Mouse (Mus musculus): ENCODE data around the gene Lsp1. TPM values are rescaled to one million over a fixed set of nuclear protein-coding genes. Genes with fewer than 3 reads are reported as not detected.

The Lsp1 gene
- polyA plus RNA-seq (2014; fragmentation: Nextera tagmentation; extraction: Ambion mirVana) = 2.7 and 8.0 TPM in 2 replicates

- Histone ChIP-seq H3K9me3 (ENCODE audit: control insufficient read depth, low read length) (no peaks in the 10 kb centered on the region), H3K4me1 (ENCODE audit: control insufficient read depth, insufficient read depth, low read length) (peaks cover 10% of the 10 kb centered on the region; the same call in 1 of the 2 replicates), H3K27me3 (ENCODE audit: control insufficient read depth, insufficient read depth, low read length) (no peaks in the 10 kb centered on the region), H3K27ac (replicated peaks; ENCODE audit: low read depth, low read length) (no peak within 1 kb of the TSS), H3K4me2 (ENCODE audit: low read length) (no peak within 1 kb of the TSS), H3K4me3 (replicated peaks; ENCODE audit: low read depth, low read length) (no peak within 1 kb of the TSS), H3K9ac (replicated peaks; ENCODE audit: low read length) (no peak within 1 kb of the TSS), H3K36me3 (ENCODE audit: control insufficient read depth, insufficient read depth, low read length) (no peaks in the 10 kb centered on the region)
- no peak for ATAC-seq (ENCODE audit: low FRiP score, low TSS enrichment)
- DNase-seq = no peak
- WGBS = 91% methylated on average over 7 of the region's 7 CpGs
Observed at GRCm38 (mm10) chr7:142460636-142461077, at the start of gene Lsp1. TSS of gene Lsp1 (plus strand) at chr7:142460809.

- Histone ChIP-seq H3K27me3 (ENCODE audit: control insufficient read depth, insufficient read depth, low read length) (no peaks in the 10 kb centered on the region), H3K36me3 (ENCODE audit: control insufficient read depth, insufficient read depth, low read length) (no peaks in the 10 kb centered on the region), H3K4me1 (ENCODE audit: control insufficient read depth, insufficient read depth, low read length) (no peaks in the 10 kb centered on the region), H3K4me3 (replicated peaks; ENCODE audit: low read depth, low read length) (no peak overlapping the region), H3K4me2 (ENCODE audit: low read length) (no peak overlapping the region), H3K27ac (replicated peaks; ENCODE audit: low read depth, low read length) (no peak overlapping the region), H3K9me3 (ENCODE audit: control insufficient read depth, low read length) (no peaks in the 10 kb centered on the region), H3K9ac (replicated peaks; ENCODE audit: low read length) (no peak overlapping the region)
- ATAC-seq (ENCODE audit: low FRiP score, low TSS enrichment) (no peak), DNase-seq (no peak)
- WGBS = 93% methylated on average over 6 of the region's 6 CpGs
Observed at GRCm38 (mm10) chr7:142413285-142413684, 47.3 kb upstream of the Lsp1 start.

- ATAC-seq (ENCODE audit: low FRiP score, low TSS enrichment) (no peak), DNase-seq (no peak)
- H3K9ac ChIP-seq (replicated peaks; ENCODE audit: low read length) = no peak overlapping the region
- no peak overlapping the region for H3K4me3 ChIP-seq (replicated peaks; ENCODE audit: low read depth, low read length)
- WGBS = 65% methylated on average over 4 of the region's 4 CpGs
- H3K27me3 ChIP-seq (ENCODE audit: control insufficient read depth, insufficient read depth, low read length) = no peaks in the 10 kb centered on the region
- H3K9me3 ChIP-seq (ENCODE audit: control insufficient read depth, low read length) = no peaks in the 10 kb centered on the region
- no peak overlapping the region for H3K27ac ChIP-seq (replicated peaks; ENCODE audit: low read depth, low read length)
- no peak overlapping the region for H3K4me2 ChIP-seq (ENCODE audit: low read length)
- no peaks in the 10 kb centered on the region for H3K4me1 ChIP-seq (ENCODE audit: control insufficient read depth, insufficient read depth, low read length)
- no peaks in the 10 kb centered on the region for H3K36me3 ChIP-seq (ENCODE audit: control insufficient read depth, insufficient read depth, low read length)
Observed at GRCm38 (mm10) chr7:142415314-142415713, 45.3 kb upstream of the Lsp1 start.

GRCm38 (mm10) chr7:142416225-142416624, 44.4 kb upstream of the Lsp1 start:
- no peaks in the 10 kb centered on the region for H3K4me1 ChIP-seq (ENCODE audit: control insufficient read depth, insufficient read depth, low read length)
- H3K4me3 ChIP-seq (replicated peaks; ENCODE audit: low read depth, low read length) = no peak overlapping the region
- DNase-seq (no peak), ATAC-seq (ENCODE audit: low FRiP score, low TSS enrichment) (no peak)
- no peaks in the 10 kb centered on the region for H3K27me3 ChIP-seq (ENCODE audit: control insufficient read depth, insufficient read depth, low read length)
- no peak overlapping the region for H3K27ac ChIP-seq (replicated peaks; ENCODE audit: low read depth, low read length)
- no peak overlapping the region for H3K9ac ChIP-seq (replicated peaks; ENCODE audit: low read length)
- no peaks in the 10 kb centered on the region for H3K36me3 ChIP-seq (ENCODE audit: control insufficient read depth, insufficient read depth, low read length)
- H3K4me2 ChIP-seq (ENCODE audit: low read length) = no peak overlapping the region
- no peaks in the 10 kb centered on the region for H3K9me3 ChIP-seq (ENCODE audit: control insufficient read depth, low read length)
- WGBS = 71% methylated on average over 3 of the region's 3 CpGs

GRCm38 (mm10) chr7:142418027-142418426, 42.6 kb upstream of the Lsp1 start:
- H3K27ac ChIP-seq (replicated peaks; ENCODE audit: low read depth, low read length) = no peak overlapping the region
- H3K4me1 ChIP-seq (ENCODE audit: control insufficient read depth, insufficient read depth, low read length) = no peaks in the 10 kb centered on the region
- no peak overlapping the region for H3K4me3 ChIP-seq (replicated peaks; ENCODE audit: low read depth, low read length)
- H3K9me3 ChIP-seq (ENCODE audit: control insufficient read depth, low read length) = no peaks in the 10 kb centered on the region
- H3K27me3 ChIP-seq (ENCODE audit: control insufficient read depth, insufficient read depth, low read length) = no peaks in the 10 kb centered on the region
- WGBS = 93% methylated on average over 2 of the region's 2 CpGs
- DNase-seq = no peak
- no peak for ATAC-seq (ENCODE audit: low FRiP score, low TSS enrichment)
- no peak overlapping the region for H3K9ac ChIP-seq (replicated peaks; ENCODE audit: low read length)
- H3K4me2 ChIP-seq (ENCODE audit: low read length) = no peak overlapping the region
- H3K36me3 ChIP-seq (ENCODE audit: control insufficient read depth, insufficient read depth, low read length) = no peaks in the 10 kb centered on the region

- DNase-seq = no peak
- H3K9ac ChIP-seq (replicated peaks; ENCODE audit: low read length) = no peak overlapping the region
- no peaks in the 10 kb centered on the region for H3K36me3 ChIP-seq (ENCODE audit: control insufficient read depth, insufficient read depth, low read length)
- H3K4me3 ChIP-seq (replicated peaks; ENCODE audit: low read depth, low read length) = no peak overlapping the region
- no peaks in the 10 kb centered on the region for H3K27me3 ChIP-seq (ENCODE audit: control insufficient read depth, insufficient read depth, low read length)
- H3K9me3 ChIP-seq (ENCODE audit: control insufficient read depth, low read length) = no peaks in the 10 kb centered on the region
- 89% methylated on average over 8 of the region's 8 CpGs for WGBS
- no peak overlapping the region for H3K27ac ChIP-seq (replicated peaks; ENCODE audit: low read depth, low read length)
- no peak overlapping the region for H3K4me2 ChIP-seq (ENCODE audit: low read length)
- H3K4me1 ChIP-seq (ENCODE audit: control insufficient read depth, insufficient read depth, low read length) = no peaks in the 10 kb centered on the region
- ATAC-seq (ENCODE audit: low FRiP score, low TSS enrichment) = no peak
Observed at GRCm38 (mm10) chr7:142418679-142419078, 41.9 kb upstream of the Lsp1 start.

- DNase-seq (no peak), ATAC-seq (ENCODE audit: low FRiP score, low TSS enrichment) (no peak)
- Histone ChIP-seq H3K9ac (replicated peaks; ENCODE audit: low read length) (no peak overlapping the region), H3K36me3 (ENCODE audit: control insufficient read depth, insufficient read depth, low read length) (no peaks in the 10 kb centered on the region), H3K27me3 (ENCODE audit: control insufficient read depth, insufficient read depth, low read length) (no peaks in the 10 kb centered on the region), H3K4me2 (ENCODE audit: low read length) (no peak overlapping the region), H3K4me1 (ENCODE audit: control insufficient read depth, insufficient read depth, low read length) (no peaks in the 10 kb centered on the region), H3K9me3 (ENCODE audit: control insufficient read depth, low read length) (no peaks in the 10 kb centered on the region), H3K27ac (replicated peaks; ENCODE audit: low read depth, low read length) (no peak overlapping the region), H3K4me3 (replicated peaks; ENCODE audit: low read depth, low read length) (no peak overlapping the region)
- 82% methylated on average over 5 of the region's 5 CpGs for WGBS
Observed at GRCm38 (mm10) chr7:142419887-142420286, 40.7 kb upstream of the Lsp1 start.

GRCm38 (mm10) chr7:142421826-142422225, 38.8 kb upstream of the Lsp1 start:
- H3K9me3 ChIP-seq (ENCODE audit: control insufficient read depth, low read length) = no peaks in the 10 kb centered on the region
- WGBS = 74% methylated on average over 2 of the region's 2 CpGs
- H3K27ac ChIP-seq (replicated peaks; ENCODE audit: low read depth, low read length) = no peak overlapping the region
- H3K4me3 ChIP-seq (replicated peaks; ENCODE audit: low read depth, low read length) = no peak overlapping the region
- DNase-seq (no peak), ATAC-seq (ENCODE audit: low FRiP score, low TSS enrichment) (no peak)
- H3K4me1 ChIP-seq (ENCODE audit: control insufficient read depth, insufficient read depth, low read length) = no peaks in the 10 kb centered on the region
- H3K27me3 ChIP-seq (ENCODE audit: control insufficient read depth, insufficient read depth, low read length) = no peaks in the 10 kb centered on the region
- no peaks in the 10 kb centered on the region for H3K36me3 ChIP-seq (ENCODE audit: control insufficient read depth, insufficient read depth, low read length)
- no peak overlapping the region for H3K9ac ChIP-seq (replicated peaks; ENCODE audit: low read length)
- H3K4me2 ChIP-seq (ENCODE audit: low read length) = no peak overlapping the region

- H3K9ac ChIP-seq (replicated peaks; ENCODE audit: low read length) = no peak overlapping the region
- no peaks in the 10 kb centered on the region for H3K9me3 ChIP-seq (ENCODE audit: control insufficient read depth, low read length)
- no peaks in the 10 kb centered on the region for H3K36me3 ChIP-seq (ENCODE audit: control insufficient read depth, insufficient read depth, low read length)
- no peak overlapping the region for H3K4me3 ChIP-seq (replicated peaks; ENCODE audit: low read depth, low read length)
- no peak overlapping the region for H3K4me2 ChIP-seq (ENCODE audit: low read length)
- DNase-seq = peak; percentile 32
- ATAC-seq (ENCODE audit: low FRiP score, low TSS enrichment) = no peak
- 54% methylated on average over 11 of the region's 11 CpGs for WGBS
- no peaks in the 10 kb centered on the region for H3K27me3 ChIP-seq (ENCODE audit: control insufficient read depth, insufficient read depth, low read length)
- H3K4me1 ChIP-seq (ENCODE audit: control insufficient read depth, insufficient read depth, low read length) = 0 out of 2 replicates have a peak, but pooled peaks cover 7% of the 10 kb centered on the region
- no peak overlapping the region for H3K27ac ChIP-seq (replicated peaks; ENCODE audit: low read depth, low read length)
Observed at GRCm38 (mm10) chr7:142425641-142426213, 34.9 kb upstream of the Lsp1 start.
